Mouse (Mus musculus) liver, adult 2 months (tissue): ENCODE measurements at regions not wholly inside any gene's neighbourhood (a gene's known extent, or its start where the extent isn't known, plus 50 kb on each side); places are given as distances from the start of the nearest gene placed in this dataset.
"Not testable (repeated sequence)": the region's sequence is repeated elsewhere in the genome, so short reads cannot be mapped to it uniquely, and the experiment has no call there.

Source experiments
- CTCF ChIP-seq: fragments of 200-500 bp; IDR thresholded peaks from 2 replicates; pipeline ENCODE4 v1.5.1; 2011; ENCODE audit warnings: low read depth, low read length, control low read depth
- POLR2A ChIP-seq: fragments of 200-500 bp; IDR thresholded peaks from 2 replicates; pipeline ENCODE4 v1.6.1; 2011; ENCODE audit warnings: low read length, control low read depth; ENCODE audit not compliant: insufficient read depth; ENCODE audit errors: extremely low read depth

DNA sequence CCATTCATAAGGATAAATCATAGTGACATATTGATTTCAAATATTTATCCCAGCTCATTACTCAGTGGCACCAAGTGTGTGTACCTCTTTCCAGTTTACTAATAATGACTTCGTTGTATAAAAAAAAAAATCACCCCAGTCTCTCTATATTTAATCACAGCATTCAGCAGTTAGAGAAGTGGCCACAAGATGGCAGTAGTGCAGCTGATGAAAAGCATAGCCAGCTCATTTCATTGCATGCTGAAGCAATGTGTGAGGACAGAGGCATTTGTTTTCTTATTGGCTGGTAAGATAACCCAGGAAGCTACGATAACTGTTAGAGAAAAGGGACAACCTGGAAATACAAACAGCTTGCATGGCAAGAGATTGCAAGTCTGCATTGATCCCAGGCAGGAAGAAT, 748.5 kb downstream of the Dad1 start:
- TF ChIP-seq CTCF, POLR2A: not testable (repeated sequence)
